Mouse (Mus musculus) MEL-GATA-1-ER (cell line): ENCODE measurements at regions not wholly inside any gene's neighbourhood (a gene's known extent, or its start where the extent isn't known, plus 50 kb on each side); places are given as distances from the start of the nearest gene placed in this dataset.
A peak's percentile ranks its signal among the peaks of the same experiment; 100 is the strongest.

Source experiments
- DNase-seq: peaks from one replicate; pipeline ENCODE4 v3.0.0-alpha.2; 2012; ENCODE audit warnings: low read depth; ENCODE audit errors: extremely low read depth

GRCm38 (mm10) chr9:90823574-90824280 lies 538.5 kb upstream of the Zic4 start:
- DNase-seq = peak; percentile 27

- DNase-seq = no peak
Measured at GRCm38 (mm10) chr9:90827474-90827873, 534.7 kb upstream of the Zic4 start.

- peak; percentile 41 for DNase-seq
Measured at GRCm38 (mm10) chr9:90828701-90829100, 533.5 kb upstream of the Zic4 start.

GRCm38 (mm10) chr9:90830704-90831103 lies 531.5 kb upstream of the Zic4 start:
- DNase-seq = no peak

GRCm38 (mm10) chr9:90833743-90834539 lies 528.3 kb upstream of the Zic4 start:
- no peak for DNase-seq

GRCm38 (mm10) chr9:90838184-90838926 lies 523.9 kb upstream of the Zic4 start:
- no peak for DNase-seq

GRCm38 (mm10) chr9:90851044-90851443 lies 511.2 kb upstream of the Zic4 start:
- DNase-seq = no peak

GRCm38 (mm10) chr9:90871636-90872035 lies 490.6 kb upstream of the Zic4 start:
- no peak for DNase-seq

GRCm38 (mm10) chr9:90884467-90884866 lies 477.7 kb upstream of the Zic4 start:
- DNase-seq = no peak

- no peak for DNase-seq
Measured at GRCm38 (mm10) chr9:90887405-90887804, 474.8 kb upstream of the Zic4 start.

- DNase-seq = no peak
Measured at GRCm38 (mm10) chr9:90890801-90891200, 471.4 kb upstream of the Zic4 start.

GRCm38 (mm10) chr9:90892816-90893215 lies 469.4 kb upstream of the Zic4 start:
- DNase-seq = peak; percentile 48

- no peak for DNase-seq
Measured at GRCm38 (mm10) chr9:90903557-90903956, 458.7 kb upstream of the Zic4 start.

GRCm38 (mm10) chr9:90906106-90906505 lies 456.1 kb upstream of the Zic4 start:
- no peak for DNase-seq

GRCm38 (mm10) chr9:90906684-90907083 lies 455.5 kb upstream of the Zic4 start:
- DNase-seq = no peak

GRCm38 (mm10) chr9:90954613-90955012 lies 407.6 kb upstream of the Zic4 start:
- DNase-seq = no peak

- no peak for DNase-seq
Measured at GRCm38 (mm10) chr9:90961436-90961835, 400.8 kb upstream of the Zic4 start.

- DNase-seq = no peak
Measured at GRCm38 (mm10) chr9:90964043-90964442, 398.2 kb upstream of the Zic4 start.

GRCm38 (mm10) chr9:90978730-90979129 lies 383.5 kb upstream of the Zic4 start:
- no peak for DNase-seq

GRCm38 (mm10) chr9:90980023-90980802 lies 382.0 kb upstream of the Zic4 start:
- DNase-seq = no peak

- DNase-seq = no peak
Measured at GRCm38 (mm10) chr9:90999178-90999577, 363.0 kb upstream of the Zic4 start.
